Mouse (Mus musculus) kidney, adult 2 months (tissue): ENCODE results near the gene Rasl2-9. TPM values are rescaled to one million over a fixed set of nuclear protein-coding genes. Genes with fewer than 3 reads are reported as not detected.
"Not testable (repeated sequence)": the region's sequence is repeated elsewhere in the genome, so short reads cannot be mapped to it uniquely, and the experiment has no call there.

Source experiments
- DNase-seq: peaks from one replicate; pipeline ENCODE4 v3.0.0; 2021
- H3K27ac ChIP-seq: fragments of 200-500 bp; 2 replicates; pipeline ENCODE4 v1.5.1; 2012; ENCODE audit warnings: low read depth, low read length, control low read depth, inconsistent platforms; ENCODE audit not compliant: insufficient read depth
- H3K27me3 ChIP-seq: fragments of 200-500 bp; replicated peaks from 2 replicates; pipeline ENCODE4 v1.6.1; 2012; ENCODE audit warnings: mild to moderate bottlenecking, moderate library complexity, low read length, inconsistent platforms; ENCODE audit not compliant: control insufficient read depth, insufficient read depth
- H3K36me3 ChIP-seq: fragments of 200-500 bp; 2 replicates; pipeline ENCODE4 v1.6.1; 2012; ENCODE audit warnings: mild to moderate bottlenecking, moderate library complexity, low read length, inconsistent platforms; ENCODE audit not compliant: control insufficient read depth, insufficient read depth
- H3K4me1 ChIP-seq: fragments of 200-500 bp; 2 replicates; pipeline ENCODE4 v1.6.1; 2011; ENCODE audit warnings: low read length; ENCODE audit not compliant: control insufficient read depth, insufficient read depth
- H3K4me3 ChIP-seq: fragments of 200-500 bp; 2 replicates; pipeline ENCODE4 v1.5.1; 2011; ENCODE audit warnings: mild to moderate bottlenecking, low read depth, low read length, control low read depth; ENCODE audit not compliant: insufficient read depth
- CTCF ChIP-seq: fragments of 200-500 bp; conservative IDR thresholded peaks from 2 replicates; pipeline ENCODE4 v1.5.1; 2011; ENCODE audit warnings: low read depth, mild to moderate bottlenecking, control low read depth, low read length, moderate library complexity, mixed read lengths; ENCODE audit not compliant: insufficient read depth, insufficient read length
- POLR2A ChIP-seq: fragments of 200-500 bp; IDR thresholded peaks from one replicate; pipeline ENCODE4 v1.6.1; 2011; ENCODE audit warnings: low read depth, low read length, control low read depth
- WGBS: fragments of 180-500 bp; shearing (Covaris S2); methylation state at CpG from one replicate; pipeline ENCODE4 v1.1.7; 2018; 5-methylcytosine and 5-hydroxymethylcytosine counted together
- polyA plus RNA-seq: library from polyadenylated mRNA; depleted of rRNA; stranded (reverse); fragments of >200 nt; gene quantifications from 2 replicates; pipeline ENCODE4 v1.2.3, GENCODE M21; 2012; rRNA removed

Rasl2-9 gene
- polyA plus RNA-seq, result 2.8 and 3.5 TPM in 2 replicates

DNA sequence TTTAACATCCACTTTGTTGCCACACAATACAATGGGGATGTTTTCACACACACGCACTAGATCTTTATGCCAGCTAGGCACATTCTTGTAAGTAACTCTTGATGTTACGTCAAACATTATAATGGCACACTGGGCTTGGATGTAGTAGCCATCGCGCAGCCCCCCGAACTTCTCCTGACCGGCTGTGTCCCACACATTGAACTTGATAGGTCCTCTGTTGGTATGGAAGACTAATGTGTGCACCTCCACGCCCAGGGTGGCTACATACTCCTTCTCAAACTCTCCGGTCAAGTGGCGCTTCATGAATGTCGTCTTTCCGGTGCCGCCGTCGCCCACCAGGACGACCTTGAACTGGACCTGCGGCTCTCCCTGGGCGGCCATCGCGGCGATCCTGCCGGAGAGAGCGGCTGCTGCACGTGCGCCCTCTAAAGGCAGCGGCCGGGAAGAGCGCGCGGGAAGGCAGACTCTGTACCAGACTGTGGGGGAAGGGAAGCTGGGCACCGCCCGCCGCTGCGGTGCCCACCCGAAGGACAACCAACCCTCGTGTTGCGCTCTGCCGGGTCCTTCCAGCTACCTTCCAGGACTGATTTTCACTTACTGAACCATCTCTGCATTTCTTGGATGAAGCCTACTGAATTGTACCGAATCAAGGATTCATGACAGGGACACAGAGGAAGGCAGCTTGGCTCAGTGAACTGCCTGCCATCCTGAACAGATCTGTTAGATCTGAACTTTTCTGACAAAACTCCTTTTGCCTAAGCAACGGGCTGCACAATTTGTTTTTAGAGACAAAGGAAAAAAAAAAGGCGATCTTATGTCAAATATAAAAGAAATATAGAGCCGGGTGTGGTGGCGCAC lies at the start of gene Rasl2-9:
TSS of gene Rasl2-9 (minus strand) at position 402 of the 858 bp plus-strand sequence.
- 0 out of 2 replicates have a peak within 1 kb of the TSS, but pooled peaks have one; percentile 12 for H3K27ac ChIP-seq
- WGBS, result 18% methylated on average over 42 of the region's 42 CpGs

DNA sequence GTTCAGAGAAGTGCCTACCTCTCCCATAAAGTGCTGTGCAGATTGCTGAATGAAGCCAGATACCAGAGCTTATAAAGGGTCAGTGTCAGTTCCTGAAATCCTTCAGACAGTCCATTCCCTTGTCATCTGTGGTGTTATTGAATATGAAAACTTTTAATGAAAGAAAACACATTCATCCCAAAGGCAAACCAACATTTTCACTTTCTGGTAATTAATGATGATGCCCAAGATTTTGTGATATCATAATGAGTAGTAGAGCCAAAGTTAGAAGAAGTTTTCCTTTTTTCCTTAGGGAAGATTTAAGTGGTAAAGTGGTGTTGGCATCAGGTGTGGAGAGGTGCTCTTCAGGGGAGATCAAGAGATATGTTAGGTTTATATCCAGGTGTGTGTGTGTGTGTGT lies 23.8 kb upstream of the Rasl2-9 start, which contains the start of gene Vmn1r55:
TSS of gene Vmn1r55 (minus strand) at position 101 of the 400 bp plus-strand sequence.
- H3K4me3 ChIP-seq, H3K36me3 ChIP-seq, DNase-seq, H3K27ac ChIP-seq, H3K4me1 ChIP-seq, H3K27me3 ChIP-seq: not testable (repeated sequence)

More for the DNA sequence above, at the start of gene Rasl2-9:
- no peaks in the 10 kb centered on the region for H3K4me1 ChIP-seq
- no peaks in the 10 kb centered on the region for H3K36me3 ChIP-seq
- TF ChIP-seq CTCF, result peak; percentile 66
- no peak for TF ChIP-seq POLR2A
- peak within 1 kb of the TSS; percentile 62 for H3K4me3 ChIP-seq
- no peaks in the 10 kb centered on the region; the same call in 1 of the 2 replicates for H3K27me3 ChIP-seq
- peak; percentile 83 for DNase-seq

DNA sequence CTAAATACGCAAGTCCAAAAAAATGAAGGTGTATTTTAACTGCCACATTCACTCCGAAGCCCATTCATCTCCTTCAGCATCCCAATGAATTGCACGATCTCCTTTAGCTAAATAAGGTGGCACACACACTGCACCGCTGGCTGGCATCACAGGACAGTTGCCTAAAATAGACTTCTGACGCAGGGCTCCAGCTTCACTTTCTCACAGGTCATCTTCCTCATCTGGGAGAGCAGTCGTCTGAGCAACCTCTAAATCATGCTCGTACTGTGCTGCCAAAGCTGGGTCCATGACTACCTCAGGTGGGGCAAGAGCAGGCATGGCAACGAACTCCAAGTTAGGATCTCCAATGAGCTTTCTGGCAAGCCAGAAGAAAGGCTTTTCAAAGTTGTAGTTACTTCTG lies 672 bp downstream of the Rasl2-9 start:
- H3K27ac ChIP-seq, result no peak overlapping the region
- H3K27me3 ChIP-seq, result no peaks in the 10 kb centered on the region; the same call in 1 of the 2 replicates
- no peaks in the 10 kb centered on the region for H3K4me1 ChIP-seq
- no peak for DNase-seq
- WGBS, result 86% methylated on average over 8 of the region's 8 CpGs
- TF ChIP-seq CTCF, result no peak
- no peak for TF ChIP-seq POLR2A
- no peak overlapping the region for H3K4me3 ChIP-seq
- H3K36me3 ChIP-seq, result no peaks in the 10 kb centered on the region

DNA sequence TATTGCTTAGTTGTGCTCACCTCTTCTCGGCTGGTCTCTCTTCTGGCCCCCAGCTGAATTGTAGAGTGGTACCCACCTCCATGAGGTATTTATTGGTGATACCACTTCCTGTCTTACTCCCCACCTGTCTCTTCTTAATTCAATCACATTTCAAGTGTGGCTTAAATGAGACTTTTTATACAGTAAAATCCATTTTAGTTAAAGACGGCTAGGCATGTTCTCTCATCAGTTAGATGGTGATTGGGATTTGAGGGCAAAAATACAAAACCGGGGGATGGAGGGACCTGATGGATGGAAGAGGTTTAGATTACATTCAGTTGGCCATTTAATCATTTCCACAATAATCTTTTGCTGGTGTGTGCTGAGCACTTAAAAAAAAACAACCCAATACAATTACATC lies 8.9 kb downstream of the Rasl2-9 start, which contains the start of gene Rfpl4:
TSS of gene Rfpl4 (minus strand) at position 101 of the 400 bp plus-strand sequence.
- no peak for DNase-seq
- no peak within 1 kb of the TSS for H3K4me3 ChIP-seq
- WGBS, result 86% methylated on average over 3 of the region's 3 CpGs
- H3K36me3 ChIP-seq, result no peaks in the 10 kb centered on the region
- TF ChIP-seq CTCF (no peak), POLR2A (no peak)
- H3K27me3 ChIP-seq, result no peaks in the 10 kb centered on the region; the same call in 1 of the 2 replicates
- H3K4me1 ChIP-seq, result no peaks in the 10 kb centered on the region; the same call in 1 of the 2 replicates
- no peak within 1 kb of the TSS for H3K27ac ChIP-seq

DNA sequence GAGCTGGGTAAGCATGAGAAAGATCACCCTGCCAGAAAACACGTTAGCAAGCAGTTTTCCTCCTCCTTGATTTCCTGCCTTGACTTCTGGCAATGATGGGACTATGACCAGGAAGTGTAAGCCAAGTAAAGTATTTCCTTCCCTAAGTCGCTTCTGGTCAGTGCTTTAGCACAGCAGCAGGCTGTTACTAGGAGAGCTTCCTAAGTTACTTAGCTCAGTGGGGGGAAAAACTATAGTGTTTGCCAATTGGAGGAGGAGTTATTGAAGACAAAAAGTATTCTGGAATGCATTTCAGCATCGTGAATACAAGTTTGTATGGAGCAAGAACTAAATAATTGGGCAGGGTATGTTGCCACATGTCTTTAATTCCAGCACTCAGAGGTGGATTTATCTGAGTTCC lies 13.0 kb downstream of the Rasl2-9 start:
- Histone ChIP-seq H3K4me3 (no peak overlapping the region), H3K27ac (no peak overlapping the region), H3K36me3 (no peaks in the 10 kb centered on the region), H3K27me3 (no peaks in the 10 kb centered on the region), H3K4me1 (no peaks in the 10 kb centered on the region; the same call in 1 of the 2 replicates)
- 27% methylated on average over 3 of the region's 3 CpGs for WGBS
- no peak for DNase-seq
- TF ChIP-seq POLR2A (no peak), CTCF (no peak)

DNA sequence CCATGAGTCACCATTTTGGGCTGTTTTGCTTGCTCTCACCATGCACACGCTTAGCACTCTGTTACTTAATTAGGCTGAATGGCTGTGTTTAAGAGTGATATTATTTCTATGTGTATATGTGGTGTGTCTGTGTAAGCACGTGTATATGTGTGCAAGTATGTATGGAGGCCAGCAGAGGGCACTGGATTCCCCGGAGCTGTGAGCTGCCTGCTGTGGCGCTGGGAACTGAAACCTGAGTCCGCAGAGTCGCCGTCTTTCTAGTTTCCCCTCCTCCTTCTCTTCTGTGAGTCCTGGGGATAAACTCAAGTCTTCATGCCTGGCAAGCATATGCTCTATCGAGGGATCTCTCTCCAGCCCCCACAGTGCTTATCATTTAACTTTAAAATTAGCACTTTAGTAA lies 16.4 kb downstream of the Rasl2-9 start:
- DNase-seq, result no peak
- TF ChIP-seq CTCF (no peak), POLR2A (no peak)
- Histone ChIP-seq H3K4me3 (no peak overlapping the region), H3K27me3 (no peaks in the 10 kb centered on the region), H3K36me3 (no peaks in the 10 kb centered on the region), H3K4me1 (no peaks in the 10 kb centered on the region; the same call in 1 of the 2 replicates), H3K27ac (no peak overlapping the region)
- 80% methylated on average over 8 of the region's 8 CpGs for WGBS

DNA sequence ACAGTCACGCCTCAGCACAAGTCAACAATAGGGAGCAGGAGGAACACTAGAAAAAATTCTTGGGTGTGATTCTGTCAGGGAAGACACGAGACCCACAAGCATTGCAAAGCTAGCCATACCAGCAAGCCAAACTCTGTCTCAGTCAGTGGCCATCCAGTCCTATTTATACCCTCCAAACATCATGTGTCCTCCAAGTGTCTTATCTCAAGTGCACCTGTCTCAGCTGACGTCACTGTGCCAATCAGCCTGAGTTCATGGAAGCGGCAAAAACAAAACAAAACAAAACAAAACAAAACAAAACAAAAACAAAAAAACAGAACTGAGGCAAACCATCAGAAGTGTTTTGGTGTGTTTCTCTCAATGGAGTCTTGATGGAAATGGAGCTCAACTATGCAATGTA lies 17.5 kb downstream of the Rasl2-9 start:
- Histone ChIP-seq H3K4me1 (no peaks in the 10 kb centered on the region; the same call in 1 of the 2 replicates), H3K27me3 (no peaks in the 10 kb centered on the region), H3K4me3 (no peak overlapping the region), H3K27ac (no peak overlapping the region), H3K36me3 (no peaks in the 10 kb centered on the region)
- TF ChIP-seq CTCF (no peak), POLR2A (no peak)
- DNase-seq, result no peak
- WGBS, result 79% methylated on average over 4 of the region's 4 CpGs
